Mouse (Mus musculus) heart, postnatal 0 days (tissue): Measurements from ENCODE around the gene Efcab6. TPM values are rescaled to one million over a fixed set of nuclear protein-coding genes. Genes with fewer than 3 reads are reported as not detected.

Experiments
- ATAC-seq: fragments of 200-750 bp; cut with Nextera tagmentation; 2 replicates; pipeline ENCODE4 v1.8.0; 2017; ENCODE audit warnings: low read depth, moderate number of reproducible peaks, moderate library complexity; ENCODE audit not compliant: insufficient read depth
- DNase-seq: peaks from one replicate; pipeline ENCODE4 v3.0.0-alpha.2; 2016; ENCODE audit warnings: low spot score
- H3K27ac ChIP-seq: fragments of 300-500 bp; sonication (generic); 2 replicates; pipeline ENCODE4 v1.5.1; 2014; ENCODE audit warnings: low read depth, mild to moderate bottlenecking
- H3K27me3 ChIP-seq: fragments of 300-500 bp; sonication (generic); 2 replicates; pipeline ENCODE4 v1.6.1; 2014; ENCODE audit warnings: low read length, mixed read lengths; ENCODE audit not compliant: control insufficient read depth, insufficient read depth
- H3K36me3 ChIP-seq: fragments of 300-500 bp; sonication (generic); replicated peaks from 2 replicates; pipeline ENCODE4 v1.6.1; 2014; ENCODE audit warnings: low read length, mixed read lengths; ENCODE audit not compliant: control insufficient read depth, insufficient read depth
- H3K4me1 ChIP-seq: fragments of 300-500 bp; sonication (generic); 2 replicates; pipeline ENCODE4 v1.6.1; 2014; ENCODE audit warnings: antibody characterized with exemption; ENCODE audit not compliant: control insufficient read depth, insufficient read depth
- H3K4me2 ChIP-seq: fragments of 300-500 bp; sonication (generic); 2 replicates; pipeline ENCODE4 v1.6.1; 2014; ENCODE audit warnings: low read depth, mild to moderate bottlenecking, low read length, moderate library complexity
- H3K4me3 ChIP-seq: fragments of 300-500 bp; sonication (generic); 2 replicates; pipeline ENCODE4 v1.5.1; 2014; ENCODE audit warnings: low read depth, low read length
- H3K9ac ChIP-seq: fragments of 300-500 bp; sonication (generic); replicated peaks from 2 replicates; pipeline ENCODE4 v1.6.1; 2014; ENCODE audit warnings: low read depth, low read length, mixed read lengths
- H3K9me3 ChIP-seq: fragments of 300-500 bp; sonication (generic); replicated peaks from 2 replicates; pipeline ENCODE4 v1.6.1; 2016; ENCODE audit warnings: low read length; ENCODE audit not compliant: control insufficient read depth
- CTCF ChIP-seq: IDR thresholded peaks from 2 replicates; pipeline ENCODE4 v1.5.1; 2016; ENCODE audit warnings: antibody characterized with exemption, control low read depth, low read depth
- EP300 ChIP-seq: IDR thresholded peaks from 2 replicates; pipeline ENCODE4 v1.6.1; 2016; ENCODE audit warnings: antibody characterized with exemption, low read depth
- WGBS: fragments of 180-500 bp; shearing (Covaris S2); extraction: QIAGEN DNeasy Blood & Tissue Kit; methylation state at CpG from one replicate; pipeline ENCODE4 v1.1.7; 2014; 5-methylcytosine and 5-hydroxymethylcytosine counted together
- polyA plus RNA-seq: library from polyadenylated mRNA; unstranded; fragments of >200 nt; fragmentation: Nextera tagmentation; extraction: Ambion mirVana; gene quantifications from 2 replicates; pipeline ENCODE4 v1.2.1, GENCODE M21; 2015
- total RNA-seq: library from RNA; depleted of rRNA; stranded (reverse); fragments of >200 nt; gene quantifications from 2 replicates; pipeline ENCODE4 v1.2.3, GENCODE M21; 2014; ENCODE audit warnings: low replicate concordance

Efcab6 gene
- total and polyA plus RNA-seq, 2 experiments from 2014 or later, result not detected

DNA sequence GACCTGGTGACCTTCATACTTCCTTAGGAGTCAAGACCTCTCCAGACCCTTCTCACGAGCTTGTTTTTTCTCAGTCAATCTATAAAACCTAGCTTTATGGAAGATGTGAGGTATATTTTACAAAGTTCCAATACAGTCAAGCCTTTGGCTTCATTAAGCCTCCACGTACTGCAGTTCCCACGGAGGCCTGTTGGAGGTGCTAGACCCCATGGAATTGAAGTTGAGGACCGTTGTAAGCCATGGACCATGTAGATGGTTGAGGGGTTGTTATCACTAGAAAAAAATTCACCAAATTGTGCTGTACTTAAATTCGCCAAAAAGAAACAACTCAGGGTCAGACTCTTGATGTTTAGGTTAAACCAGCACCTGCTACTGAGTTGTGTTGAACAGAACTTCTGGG lies 9.1 kb downstream of the Efcab6 start:
- no peak overlapping the region for H3K9ac ChIP-seq
- H3K27ac ChIP-seq, result no peak overlapping the region
- no peak overlapping the region for H3K4me3 ChIP-seq
- H3K9me3 ChIP-seq, result no peaks in the 10 kb centered on the region
- H3K4me1 ChIP-seq, result no peaks in the 10 kb centered on the region
- H3K4me2 ChIP-seq, result no peak overlapping the region
- TF ChIP-seq CTCF (0 out of 2 replicates have a peak, but pooled peaks have one; percentile 4), EP300 (no peak)
- H3K27me3 ChIP-seq, result peaks cover 8% of the 10 kb centered on the region; the same call in 1 of the 2 replicates
- DNase-seq, result no peak
- 53% methylated on average over 5 of the region's 5 CpGs for WGBS
- ATAC-seq, result no peak
- H3K36me3 ChIP-seq, result no peaks in the 10 kb centered on the region

DNA sequence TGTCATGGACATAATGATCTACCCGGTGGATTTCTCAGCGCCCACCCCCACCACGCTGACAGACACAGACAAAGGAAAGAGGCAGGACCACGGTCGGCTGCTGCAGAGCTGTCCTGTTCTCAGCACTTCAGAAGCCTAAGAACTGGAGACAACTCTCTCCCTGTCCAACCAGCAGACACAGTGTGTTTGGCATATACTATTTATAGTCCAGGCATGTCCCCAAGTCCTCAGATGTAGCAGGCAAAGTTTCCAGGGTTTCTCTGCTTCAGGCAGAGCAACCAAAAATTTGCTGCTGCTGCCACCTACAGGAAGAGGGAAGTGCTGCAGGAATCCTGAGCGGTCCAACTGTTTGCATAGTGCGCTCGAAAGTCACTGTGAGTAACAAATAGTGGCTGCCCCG lies 11.3 kb downstream of the Efcab6 start:
- TF ChIP-seq EP300, result no peak
- TF ChIP-seq CTCF, result peak; percentile 96
- no peak overlapping the region for H3K9ac ChIP-seq
- H3K4me2 ChIP-seq, result no peak overlapping the region
- DNase-seq (peak; percentile 87), ATAC-seq (peak; percentile 89)
- H3K9me3 ChIP-seq, result no peaks in the 10 kb centered on the region
- H3K4me3 ChIP-seq, result no peak overlapping the region
- peaks cover 8% of the 10 kb centered on the region; the same call in 1 of the 2 replicates for H3K27me3 ChIP-seq
- no peaks in the 10 kb centered on the region for H3K4me1 ChIP-seq
- H3K36me3 ChIP-seq, result no peaks in the 10 kb centered on the region
- no peak overlapping the region for H3K27ac ChIP-seq
- WGBS, result 18% methylated on average over 9 of the region's 9 CpGs

DNA sequence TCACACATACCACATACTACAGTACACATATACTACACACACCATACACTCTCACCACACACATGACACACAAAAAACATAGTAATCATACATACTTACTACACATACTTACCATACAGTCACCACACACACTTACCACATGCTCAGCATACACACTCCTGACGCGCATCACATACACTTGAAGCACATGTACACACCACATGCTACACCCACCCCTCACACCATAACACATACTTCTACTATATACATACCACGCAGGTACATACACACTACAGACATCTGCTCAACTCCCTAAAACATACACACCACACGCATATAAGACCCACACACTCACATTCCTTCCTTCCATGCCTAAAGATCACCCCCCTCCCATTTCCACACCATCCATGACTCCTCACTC lies 11.9 kb downstream of the Efcab6 start:
- Histone ChIP-seq H3K9ac (no peak overlapping the region), H3K9me3 (no peaks in the 10 kb centered on the region), H3K4me1 (no peaks in the 10 kb centered on the region), H3K27me3 (peaks cover 8% of the 10 kb centered on the region; the same call in 1 of the 2 replicates), H3K4me2 (no peak overlapping the region), H3K36me3 (no peaks in the 10 kb centered on the region), H3K4me3 (no peak overlapping the region), H3K27ac (no peak overlapping the region)
- DNase-seq, result no peak
- no peak for ATAC-seq
- 88% methylated on average over 4 of the region's 4 CpGs for WGBS
- TF ChIP-seq CTCF (no peak), EP300 (no peak)

DNA sequence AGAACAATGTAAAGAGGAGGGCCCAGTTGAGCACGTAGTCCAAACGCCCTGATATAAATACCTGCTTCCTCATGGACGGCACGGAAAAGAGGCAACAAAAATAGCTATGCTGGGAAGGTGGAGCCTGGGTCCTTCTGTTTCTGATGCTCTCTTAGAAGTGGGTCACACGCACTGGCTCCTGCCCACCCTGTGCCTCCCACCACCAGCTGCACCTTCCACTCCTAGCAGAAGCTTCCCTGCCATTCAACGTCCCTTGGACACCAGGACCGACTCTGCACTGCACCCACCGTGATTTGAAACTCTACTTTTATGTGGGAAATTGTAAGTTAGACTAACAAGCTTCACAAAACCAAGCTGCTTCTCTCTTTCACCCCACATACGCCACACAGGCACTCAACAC lies 12.8 kb downstream of the Efcab6 start:
- no peak overlapping the region for H3K4me3 ChIP-seq
- WGBS, result 59% methylated on average over 9 of the region's 9 CpGs
- no peak for TF ChIP-seq EP300
- TF ChIP-seq CTCF, result no peak
- no peaks in the 10 kb centered on the region for H3K36me3 ChIP-seq
- H3K4me1 ChIP-seq, result no peaks in the 10 kb centered on the region
- ATAC-seq (no peak), DNase-seq (no peak)
- no peak overlapping the region for H3K4me2 ChIP-seq
- H3K27ac ChIP-seq, result no peak overlapping the region
- no peak overlapping the region for H3K9ac ChIP-seq
- H3K9me3 ChIP-seq, result no peaks in the 10 kb centered on the region
- H3K27me3 ChIP-seq, result peaks cover 8% of the 10 kb centered on the region; the same call in 1 of the 2 replicates

DNA sequence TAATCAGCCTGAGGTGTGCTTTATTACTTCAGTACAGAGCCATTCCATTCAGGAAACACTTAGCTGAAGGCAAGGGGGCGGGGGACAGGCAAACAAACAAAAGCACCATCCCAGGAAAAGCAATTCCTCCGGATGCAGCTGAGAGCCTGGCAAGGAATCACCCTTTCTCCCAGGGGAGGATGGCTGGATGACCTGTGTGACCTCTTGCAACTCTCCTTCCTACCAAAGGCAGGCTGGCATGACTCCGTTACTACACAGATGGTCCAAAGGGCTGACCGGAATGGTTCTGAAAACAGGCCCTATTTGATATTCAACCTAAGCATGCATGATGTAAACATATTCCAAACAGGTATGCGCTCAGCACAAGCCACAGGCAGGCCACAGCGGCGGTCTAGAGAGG lies 15.6 kb downstream of the Efcab6 start:
- no peak for ATAC-seq
- H3K4me1 ChIP-seq, result no peaks in the 10 kb centered on the region
- TF ChIP-seq EP300, result no peak
- TF ChIP-seq CTCF, result no peak
- H3K27ac ChIP-seq, result no peak overlapping the region
- H3K36me3 ChIP-seq, result no peaks in the 10 kb centered on the region
- DNase-seq, result no peak
- H3K27me3 ChIP-seq, result 0 out of 2 replicates have a peak, but pooled peaks cover 2% of the 10 kb centered on the region
- H3K9me3 ChIP-seq, result no peaks in the 10 kb centered on the region; the same call in 1 of the 2 replicates
- H3K9ac ChIP-seq, result no peak overlapping the region
- no peak overlapping the region for H3K4me3 ChIP-seq
- WGBS, result 68% methylated on average over 7 of the region's 7 CpGs
- H3K4me2 ChIP-seq, result no peak overlapping the region

DNA sequence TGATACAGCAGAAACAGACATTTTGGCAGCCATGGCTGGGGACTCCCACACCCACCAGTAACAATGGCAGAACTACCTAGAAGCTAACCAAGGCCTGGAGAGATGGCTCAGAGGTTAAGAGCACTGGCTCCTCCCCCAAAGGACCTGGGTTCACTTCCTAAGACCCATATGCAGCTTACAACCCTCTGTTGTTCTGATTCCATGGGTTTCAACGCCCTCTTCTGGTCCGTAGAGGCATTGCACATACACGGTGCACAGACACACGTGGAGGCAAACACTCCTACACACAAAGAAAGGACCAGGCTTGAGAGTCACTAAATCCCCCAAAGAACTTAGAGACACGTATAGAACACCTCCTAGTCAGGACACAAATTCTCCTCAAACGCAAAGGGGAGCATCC lies 19.6 kb downstream of the Efcab6 start:
- 80% methylated on average over 6 of the region's 6 CpGs for WGBS
- no peaks in the 10 kb centered on the region for H3K4me1 ChIP-seq
- no peak for DNase-seq
- H3K4me3 ChIP-seq, result no peak overlapping the region
- H3K27ac ChIP-seq, result no peak overlapping the region
- H3K9ac ChIP-seq, result no peak overlapping the region
- H3K9me3 ChIP-seq, result no peaks in the 10 kb centered on the region; the same call in 1 of the 2 replicates
- ATAC-seq, result no peak
- TF ChIP-seq CTCF, result no peak
- TF ChIP-seq EP300, result no peak
- no peak overlapping the region for H3K4me2 ChIP-seq
- H3K27me3 ChIP-seq, result no peaks in the 10 kb centered on the region
- H3K36me3 ChIP-seq, result no peaks in the 10 kb centered on the region
